Mouse (Mus musculus) left cerebral cortex, postnatal 14 days (tissue): ENCODE results near the gene St3gal5. TPM values are rescaled to one million over a fixed set of nuclear protein-coding genes. Genes with fewer than 3 reads are reported as not detected.
"Not testable (repeated sequence)": the region's sequence is repeated elsewhere in the genome, so short reads cannot be mapped to it uniquely, and the experiment has no call there.

ENCODE experiments used
- DNase-seq, 2 experiments: peaks; one replicate each; pipeline ENCODE4 v3.0.0; 2021 to 2022; ENCODE audit warnings: low spot score in 2 of 2, mixed read lengths in 1 of 2
- intact Hi-C: fragments of 180-260 bp; cut with DNase I; formaldehyde crosslinking; loops from one replicate; pipeline ENCODE4 v1.15.1; 2025
- long read RNA-seq, 2 experiments: library from polyadenylated mRNA; stranded (forward); transcript quantifications; one replicate each; pipeline ENCODE4 v2.0.0; 2021
- total RNA-seq, 2 experiments: library from RNA; stranded (reverse); gene quantifications; 2 replicates each; pipeline ENCODE4 v1.2.3; 2021

The St3gal5 gene
- 100 to 1,000 TPM; 136 to 139 TPM for total RNA-seq
- long read RNA-seq, experiment 1, transcript St3gal5-201 (7 exons, 2,258 nt): major isoform, 180 of 284 reads
- long read RNA-seq, experiment 1, transcript St3gal5-202 (7 exons, 2,439 nt): minor isoform, 65 of 284 reads
- long read RNA-seq, experiment 1, partial matches to known transcripts: 14 of 284 reads
- long read RNA-seq, experiment 1, other reads (novel, unspliced or antisense): 25 of 284 reads
- long read RNA-seq, experiment 2, transcript St3gal5-201 (7 exons, 2,258 nt): major isoform, 165 of 241 reads
- long read RNA-seq, experiment 2, transcript St3gal5-202 (7 exons, 2,439 nt): minor isoform, 57 of 241 reads
- long read RNA-seq, experiment 2, partial matches to known transcripts: 5 of 241 reads
- long read RNA-seq, experiment 2, other reads (novel, unspliced or antisense): 14 of 241 reads

DNA sequence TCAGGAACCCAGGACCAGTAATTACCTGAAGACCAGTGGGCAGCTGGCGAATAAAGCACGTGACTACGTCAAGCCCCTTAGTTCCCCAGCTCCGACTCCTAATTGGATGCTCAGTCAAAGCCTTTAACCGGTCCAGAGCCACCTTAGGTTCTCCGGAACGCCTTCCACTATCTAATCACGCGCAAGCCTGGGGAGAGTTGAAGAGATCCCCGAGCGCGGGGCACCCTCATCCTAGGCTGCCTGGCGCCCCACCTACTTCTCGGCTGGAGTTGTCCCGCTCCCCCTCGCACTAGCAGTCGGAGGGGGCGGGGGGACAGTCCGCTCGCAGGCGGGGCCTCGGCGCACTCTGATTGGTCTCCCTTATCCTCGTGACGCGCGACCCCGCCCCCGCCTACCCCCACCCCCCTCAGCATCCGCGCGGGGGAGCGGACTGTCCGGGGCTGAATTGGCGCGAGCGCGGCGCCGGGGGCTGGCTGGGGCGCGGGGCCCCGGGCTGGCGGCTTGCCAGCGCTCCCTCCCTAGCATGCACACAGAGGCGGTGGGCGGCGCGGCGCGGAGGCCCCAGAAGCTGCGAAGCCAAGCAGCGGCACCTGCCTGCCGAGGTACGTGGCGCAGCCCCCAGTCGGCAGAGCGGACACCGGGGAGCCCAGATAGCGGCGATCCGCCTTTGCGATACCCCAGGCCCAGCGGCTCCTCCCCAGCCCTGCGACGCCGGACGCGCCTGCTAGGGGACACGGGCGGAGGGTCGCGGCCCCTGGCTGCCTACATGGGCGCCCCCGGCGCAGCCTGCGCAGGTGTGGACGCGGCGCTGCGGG is at the start of gene St3gal5:
Gene St3gal5, plus strand, starts transcription at position 412 of the 815 bp plus-strand sequence.
- peak; percentile 89 to 94 for DNase-seq
- intact Hi-C loops: loop anchor here (5.0 kb wide), 1 partner anchor 115 kb away; no protein-coding TSS in a partner anchor

DNA sequence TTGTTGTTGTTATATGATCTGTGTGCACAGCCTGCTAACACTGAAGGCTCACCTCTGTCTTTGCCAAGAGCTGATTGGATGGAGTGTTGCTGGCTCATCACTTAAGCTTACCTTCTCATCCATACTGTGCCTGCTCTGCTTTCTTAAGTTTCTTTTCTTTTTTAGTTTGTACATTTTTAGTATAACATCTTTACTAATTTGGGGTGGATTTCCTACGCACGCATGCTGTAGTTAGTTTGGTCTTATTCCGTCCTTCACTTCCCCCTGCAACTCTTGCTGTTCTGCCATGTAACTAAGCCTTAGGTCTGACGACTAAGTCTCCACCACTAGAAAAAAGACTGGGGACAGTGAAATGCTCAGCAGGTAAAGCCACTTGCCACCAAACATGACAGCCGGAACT is 48.7 kb upstream of the St3gal5 start:
- intact Hi-C loops: no loop called here
- peak; percentile 8 to 17 for DNase-seq

- intact Hi-C loops: no loop called here
- DNase-seq: no peak
Measured at GRCm38 (mm10) chr6:72049941-72050340, 47.5 kb upstream of the St3gal5 start.

GRCm38 (mm10) chr6:72050827-72051226 is 46.6 kb upstream of the St3gal5 start:
- no peak for DNase-seq
- intact Hi-C loops: no loop called here

DNA sequence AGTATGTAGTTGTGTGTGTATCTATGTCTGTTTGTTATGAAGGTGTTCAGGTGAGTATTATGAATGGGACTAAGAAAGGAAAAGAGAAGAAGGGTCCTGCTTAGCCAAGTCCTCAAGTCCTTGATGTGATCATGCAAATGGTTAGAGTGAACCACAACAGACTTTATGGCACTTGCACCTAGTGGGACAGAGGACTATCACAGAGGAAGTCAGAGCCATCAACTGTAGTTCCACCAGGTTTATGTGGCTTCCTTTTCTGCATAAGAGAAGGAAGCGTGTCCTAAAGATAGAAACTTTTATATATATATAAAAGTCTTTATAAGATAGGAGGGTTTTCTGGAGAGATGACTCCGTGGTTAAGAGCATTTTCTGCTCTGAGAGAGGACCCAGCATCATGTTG is 46.1 kb upstream of the St3gal5 start:
- DNase-seq: no peak
- intact Hi-C loops: no loop called here

- intact Hi-C loops: no loop called here
- no peak for DNase-seq
Measured at GRCm38 (mm10) chr6:72051757-72052156, 45.6 kb upstream of the St3gal5 start.

DNA sequence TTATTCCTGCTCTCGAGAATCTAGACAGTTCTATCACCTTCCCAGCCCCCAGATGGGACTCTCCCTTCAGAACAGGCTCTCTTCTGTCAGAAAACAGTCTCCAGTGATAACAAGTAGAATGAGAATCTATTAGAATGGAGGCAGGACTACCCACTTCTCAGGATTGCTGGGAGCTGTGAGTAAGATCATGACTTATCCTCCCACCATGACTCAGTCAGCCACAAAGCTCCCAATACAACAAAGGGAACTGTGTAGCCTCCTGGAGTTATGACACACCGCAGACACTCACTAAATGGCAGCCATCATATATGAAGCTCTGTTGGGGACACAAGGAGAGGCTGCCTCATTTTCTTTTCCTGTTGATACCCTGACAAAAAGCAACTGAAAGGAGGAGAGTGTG is 40.8 kb upstream of the St3gal5 start:
- intact Hi-C loops: no loop called here
- no peak for DNase-seq

DNA sequence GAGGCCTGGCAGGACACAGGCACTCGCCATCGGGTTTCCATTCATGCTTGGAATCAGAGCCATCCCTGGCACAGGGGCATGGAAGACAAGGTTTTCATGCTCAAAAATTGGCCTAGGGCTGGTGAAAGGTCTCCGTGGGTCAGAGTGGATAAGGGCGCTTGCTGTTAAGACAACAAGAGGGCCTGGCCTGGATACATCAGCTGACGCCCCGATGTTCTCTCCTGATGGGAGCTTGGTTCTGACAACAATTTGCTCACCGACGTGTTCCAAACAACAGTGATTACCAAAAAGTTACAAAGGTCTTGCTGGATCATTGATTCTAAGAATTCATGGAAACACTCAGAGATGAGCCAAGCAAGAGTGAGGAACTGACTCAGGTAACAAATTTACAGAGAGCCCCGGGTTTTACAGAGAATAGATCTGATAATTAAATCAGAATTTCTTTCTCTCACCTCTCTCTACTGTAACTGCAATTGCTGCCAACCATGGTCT is 38.9 kb upstream of the St3gal5 start:
- no peak for DNase-seq
- intact Hi-C loops: no loop called here

DNA sequence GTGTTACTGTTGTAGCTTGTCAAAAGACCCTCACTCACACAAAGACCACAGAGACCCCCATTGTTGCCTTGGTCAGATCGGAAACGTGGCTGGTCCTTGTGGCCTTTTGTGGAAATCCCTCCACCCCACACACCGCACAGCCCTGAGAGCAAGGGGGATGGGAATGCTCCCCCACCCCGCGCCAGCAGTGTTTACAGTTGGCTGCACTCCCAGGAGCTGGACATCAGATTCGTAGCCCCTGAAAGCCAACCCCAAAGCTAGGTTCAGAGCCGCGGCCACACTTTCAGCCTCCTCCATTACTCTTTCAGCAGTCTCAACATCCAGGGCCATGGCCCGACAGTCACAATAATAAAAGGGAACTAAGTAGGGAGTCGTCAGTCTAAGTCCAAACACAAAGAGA is 36.7 kb upstream of the St3gal5 start:
- DNase-seq, intact Hi-C loops: not testable (repeated sequence)

GRCm38 (mm10) chr6:72063718-72064117 is 33.7 kb upstream of the St3gal5 start:
- DNase-seq: no peak
- intact Hi-C loops: no loop called here

GRCm38 (mm10) chr6:72065988-72066387 is 31.4 kb upstream of the St3gal5 start:
- intact Hi-C loops: no loop called here
- no peak for DNase-seq

DNA sequence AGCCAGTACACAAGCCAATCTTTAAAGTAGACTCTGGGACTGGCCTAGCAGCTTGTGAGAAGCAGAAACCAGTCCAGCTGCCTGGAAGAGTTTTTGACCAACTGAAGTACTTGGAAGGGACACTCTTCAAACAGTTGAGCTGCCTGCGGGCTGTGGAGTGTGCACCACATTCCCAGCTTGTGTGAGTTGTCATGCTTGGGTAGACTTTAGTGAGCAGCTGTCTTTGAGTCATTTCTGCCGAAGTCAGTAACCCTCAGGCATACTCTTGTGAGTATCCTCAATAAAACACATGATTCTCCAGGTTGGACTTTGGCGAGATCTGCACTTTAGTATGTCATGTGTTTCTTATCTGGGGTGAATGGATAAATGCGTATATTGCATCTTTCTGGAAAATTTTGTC is 29.0 kb upstream of the St3gal5 start:
- intact Hi-C loops: no loop called here
- DNase-seq: no peak

- intact Hi-C loops: no loop called here
- DNase-seq: no peak
Measured at GRCm38 (mm10) chr6:72071281-72071870, 26.0 kb upstream of the St3gal5 start.

DNA sequence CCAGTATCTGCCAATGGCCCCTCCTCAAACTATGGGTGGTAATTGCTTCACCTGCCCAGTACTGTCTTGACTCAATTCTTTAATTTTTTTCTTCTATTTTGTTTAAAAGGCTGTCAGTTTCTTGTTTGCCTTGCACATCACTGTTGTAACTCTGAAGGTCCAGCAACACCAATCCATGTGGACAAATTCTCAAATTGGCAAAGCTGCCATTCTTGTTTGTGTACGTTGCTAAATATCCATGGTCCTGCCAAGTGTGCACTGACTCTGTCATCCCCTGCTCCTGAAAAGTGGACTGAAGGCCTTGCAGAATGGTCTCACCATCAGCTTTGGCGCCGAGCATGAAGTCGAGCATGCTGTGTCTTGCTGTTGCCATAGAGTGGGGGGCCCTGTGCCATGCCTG is 23.6 kb upstream of the St3gal5 start:
- DNase-seq: no peak
- intact Hi-C loops: no loop called here

- DNase-seq: peak in 1 of 2 experiments; percentile 54
- intact Hi-C loops: no loop called here
Measured at GRCm38 (mm10) chr6:72076512-72076911, 20.9 kb upstream of the St3gal5 start.

DNA sequence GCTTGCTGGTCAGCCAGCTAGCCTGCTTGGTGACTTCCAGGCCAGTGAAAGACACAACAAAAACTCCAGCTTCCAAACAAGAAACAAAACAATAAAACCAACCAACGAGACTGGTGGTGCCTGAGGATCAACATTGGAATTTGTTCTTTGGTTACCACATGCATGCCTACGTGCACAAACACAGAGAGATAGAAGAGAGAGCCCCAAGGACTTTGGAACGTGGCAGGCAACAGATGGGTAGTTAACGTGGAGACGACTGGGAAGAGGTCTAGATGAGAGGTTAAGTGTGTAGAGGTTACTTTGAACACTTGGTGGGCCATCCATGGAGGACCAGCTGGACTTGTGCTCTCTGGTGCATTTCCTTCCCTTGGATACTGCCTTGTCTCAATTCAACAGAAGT is 19.2 kb upstream of the St3gal5 start:
- DNase-seq: no peak
- intact Hi-C loops: no loop called here

DNA sequence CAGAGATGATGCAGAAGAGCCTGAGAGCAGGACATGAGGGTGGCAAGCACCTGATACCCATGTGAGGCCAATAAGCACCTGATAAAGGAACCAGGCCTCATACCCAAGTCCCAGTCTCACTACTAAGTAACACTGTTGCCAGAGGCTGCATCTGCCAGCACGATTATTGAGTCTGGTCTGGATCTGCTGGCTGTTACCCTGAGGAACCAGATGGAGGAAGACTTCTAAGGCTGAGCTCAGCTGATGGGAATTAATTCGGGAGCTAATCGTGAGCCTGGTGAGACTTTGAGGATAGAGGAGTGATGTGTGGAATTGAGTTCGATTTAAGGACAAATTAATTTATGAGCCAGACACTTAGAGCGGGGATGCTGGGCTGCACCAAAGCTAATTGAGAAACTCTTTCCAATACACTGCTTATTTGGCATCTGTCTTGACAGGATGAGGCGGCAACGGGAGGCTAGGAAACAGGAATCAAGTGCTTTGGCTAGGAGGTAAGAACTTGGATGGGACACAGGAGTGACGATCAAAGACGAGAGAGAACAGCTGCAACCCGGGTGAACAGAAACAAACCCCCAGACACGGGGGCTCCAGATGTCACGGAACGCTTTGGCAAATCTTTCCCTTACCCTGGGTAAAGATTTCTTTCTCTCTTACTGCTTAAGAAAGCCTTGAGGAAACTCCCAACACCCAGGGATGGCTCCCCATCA is 15.9 kb upstream of the St3gal5 start:
- intact Hi-C loops: no loop called here

DNA sequence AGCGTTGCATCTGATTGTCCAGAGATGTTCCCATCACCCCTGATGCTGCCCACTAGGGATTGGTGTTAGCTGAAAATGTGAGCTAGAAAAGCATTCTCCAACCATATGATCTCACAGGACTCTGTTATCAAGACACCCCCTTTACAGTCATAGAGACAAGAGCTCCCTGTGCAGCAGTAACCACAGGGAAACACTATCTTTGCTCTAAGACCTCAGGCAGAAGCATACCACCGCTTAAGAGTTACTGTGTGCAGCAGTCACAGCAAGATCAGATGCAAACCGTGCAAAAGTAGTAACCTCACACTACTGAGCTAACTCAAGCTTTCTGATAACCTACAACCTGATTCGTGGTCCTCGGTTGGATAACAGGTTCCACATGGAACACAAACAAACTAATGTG is 10.0 kb upstream of the St3gal5 start:
- intact Hi-C loops: no loop called here
- no peak for DNase-seq

More for the DNA sequence above, 15.9 kb upstream of the St3gal5 start:
- peak in 1 of 2 experiments; percentile 34 for DNase-seq

GRCm38 (mm10) chr6:72089865-72090264 is 7.5 kb upstream of the St3gal5 start:
- no peak for DNase-seq
- intact Hi-C loops: no loop called here
